Mouse (Mus musculus): ENCODE measurements around the gene Zyg11b.

GRCm38 (mm10) chr4:108314041-108314440 is 13.1 kb upstream of the Zyg11b start:
- TF ChIP-seq CTCF (IDR thresholded peaks at IDR 0.05; ENCODE audit: low read depth) (no peak), EP300 (IDR thresholded peaks at IDR 0.05; ENCODE audit: low read depth) (no peak)

Measured in heart, postnatal 0 days (tissue).